ENCODE assay signal across 21 mouse cellular contexts in genomic region chr8:114625402-114625801, GRCm38 (mm10).
DNase-seq lines count a peak whose midpoint lies in the region; ATAC-seq and TF ChIP-seq lines count a peak whose summit lies in the region.
"Had no signal": no experiment of that assay in that cellular context is flagged by ENCODE, and none has a peak within 500 bp of the region (broad histone marks: within the 10 kb centered on the region; RNA-seq: fewer than 3 reads in every experiment).

No protein-coding gene starts in this region.

- no peak for TF ChIP-seq EP300 in CH12.LX (IDR thresholded peaks at IDR 0.05; ENCODE audit: low read length)

- H3K27ac ChIP-seq in embryonic facial prominence, embryonic 13.5 days = peak overlapping the region; percentile 57
- H3K27ac ChIP-seq in embryonic facial prominence, embryonic 10.5 days (replicated peaks) = no peak overlapping the region
- H3K27ac ChIP-seq in CH12.LX (ENCODE audit: insufficient read depth, low read depth) = no peak overlapping the region
- H3K27ac ChIP-seq: forebrain, embryonic 13.5 days; forebrain, embryonic 15.5 days had no signal

- H3K36me3 ChIP-seq in embryonic facial prominence, embryonic 13.5 days = no peaks in the 10 kb centered on the region
- no peaks in the 10 kb centered on the region for H3K36me3 ChIP-seq in embryonic facial prominence, embryonic 10.5 days (replicated peaks)
- H3K36me3 ChIP-seq in megakaryocyte, embryonic 14.5 days (replicated peaks; ENCODE audit: low read length) = no peaks in the 10 kb centered on the region
- H3K36me3 ChIP-seq in CH12.LX (replicated peaks in 1 of 2; ENCODE audit: control insufficient read depth in 1 of 2, insufficient read depth in 1 of 2, low read length in 1 of 2) = no peaks in the 10 kb centered on the region
- H3K36me3 ChIP-seq: forebrain, embryonic 15.5 days had no signal

- DNase-seq in embryonic facial prominence, embryonic 10.5 days (ENCODE audit: low spot score) = no peak
- DNase-seq in CH12.LX (ENCODE audit: extremely low read depth) = no peak
- DNase-seq in frontal cortex, postnatal 25 days (ENCODE audit: low spot score in 2 of 2) = no peak
- DNase-seq: adrenal gland, adult 8-10 months; adrenal gland, postnatal 14 days; adrenal gland, postnatal 36 days; B cell, adult 2 months; cerebellum, adult 11-12 months; cerebellum, adult 2 months; cerebellum, adult 9-10 months; cerebellum, postnatal 10 days; cerebellum, postnatal 25 days; forebrain, postnatal 0 days had no signal

- TF ChIP-seq RAD21 in CH12.LX (IDR thresholded peaks at IDR 0.05; ENCODE audit: low read depth, low read length) = no peak

- no peak overlapping the region for H3K4me3 ChIP-seq in embryonic facial prominence, embryonic 13.5 days
- H3K4me3 ChIP-seq in embryonic facial prominence, embryonic 10.5 days = no peak overlapping the region
- peak overlapping the region; percentile 65 for H3K4me3 ChIP-seq in megakaryocyte, embryonic 14.5 days (replicated peaks)
- H3K4me3 ChIP-seq in CH12.LX (replicated peaks in 1 of 3; ENCODE audit: low read depth in 2 of 3, low read length in 2 of 3, poor library complexity in 1 of 3) = no peak overlapping the region
- H3K4me3 ChIP-seq: forebrain, embryonic 13.5 days; forebrain, embryonic 15.5 days had no signal

- no peak overlapping the region for H3K4me2 ChIP-seq in embryonic facial prominence, embryonic 13.5 days
- H3K4me2 ChIP-seq in CH12.LX (ENCODE audit: insufficient read depth, low read depth, poor library complexity, severe bottlenecking) = no peak overlapping the region
- H3K4me2 ChIP-seq: forebrain, embryonic 13.5 days; forebrain, embryonic 15.5 days had no signal

- no peak for ATAC-seq in embryonic facial prominence, embryonic 13.5 days (ENCODE audit: insufficient number of reproducible peaks, insufficient read depth, low FRiP score, low TSS enrichment, low read depth)
- no peak for ATAC-seq in megakaryocyte, adult 5-6 weeks (ENCODE audit: poor library complexity, severe bottlenecking)
- ATAC-seq: activated CD4-positive, CD25-positive, alpha-beta regulatory T cell, adult 4 months; CD4-positive, CD25-positive, alpha-beta regulatory T cell, adult 4 months; forebrain, embryonic 13.5 days; forebrain, embryonic 15.5 days; forebrain, postnatal 0 days; Patski had no signal

- peaks cover 29% of the 10 kb centered on the region for H3K4me1 ChIP-seq in embryonic facial prominence, embryonic 13.5 days
- H3K4me1 ChIP-seq in embryonic facial prominence, embryonic 10.5 days = peaks cover 43% of the 10 kb centered on the region
- H3K4me1 ChIP-seq in megakaryocyte, embryonic 14.5 days = no peaks in the 10 kb centered on the region
- H3K4me1 ChIP-seq in CH12.LX (ENCODE audit: control insufficient read depth in 1 of 2, insufficient read depth in 2 of 2) = peaks cover 0 to 46% of the 10 kb centered on the region in 2 experiments; a peak in 2 of 4 replicates
- H3K4me1 ChIP-seq: forebrain, embryonic 15.5 days had no signal

- no peak overlapping the region for H3K9ac ChIP-seq in embryonic facial prominence, embryonic 13.5 days
- no peak overlapping the region for H3K9ac ChIP-seq in CH12.LX (ENCODE audit: insufficient read depth, low read depth)
- H3K9ac ChIP-seq: forebrain, embryonic 13.5 days; forebrain, embryonic 15.5 days; forebrain, postnatal 0 days had no signal

- no peaks in the 10 kb centered on the region for H3K79me2 ChIP-seq in CH12.LX (replicated peaks; ENCODE audit: control insufficient read depth, extremely low read depth, insufficient read depth, poor library complexity, severe bottlenecking)

- no peak for TF ChIP-seq POLR2A in CH12.LX (IDR thresholded peaks at IDR 0.05; ENCODE audit: low read depth, low read length)

- H3K9me3 ChIP-seq in embryonic facial prominence, embryonic 13.5 days = no peaks in the 10 kb centered on the region
- H3K9me3 ChIP-seq in embryonic facial prominence, embryonic 10.5 days = no peaks in the 10 kb centered on the region
- peaks cover 44% of the 10 kb centered on the region for H3K9me3 ChIP-seq in megakaryocyte, embryonic 14.5 days
- no peaks in the 10 kb centered on the region for H3K9me3 ChIP-seq in CH12.LX (replicated peaks; ENCODE audit: low read length)
- H3K9me3 ChIP-seq: forebrain, embryonic 13.5 days; forebrain, embryonic 15.5 days had no signal

- in situ Hi-C loops in CH12.LX (cut with MboI; ENCODE audit: low pct_ligation_motif_present, low pct_unique_long_range_greater_than_20kb, low sequenced_read_pairs) = no loop called here

- peaks cover 34% of the 10 kb centered on the region for H3K27me3 ChIP-seq in embryonic facial prominence, embryonic 13.5 days
- 0 out of 2 replicates have a peak, but pooled peaks cover 10% of the 10 kb centered on the region for H3K27me3 ChIP-seq in embryonic facial prominence, embryonic 10.5 days (replicated peaks; ENCODE audit: low read depth, poor library complexity, severe bottlenecking)
- H3K27me3 ChIP-seq in megakaryocyte, embryonic 14.5 days (replicated peaks) = no peaks in the 10 kb centered on the region
- H3K27me3 ChIP-seq in CH12.LX (replicated peaks) = no peaks in the 10 kb centered on the region
- H3K27me3 ChIP-seq: Patski had no signal

- TF ChIP-seq CTCF in CH12.LX (conservative IDR thresholded peaks at IDR 0.05 in 1 of 2, IDR thresholded peaks at IDR 0.05 in 1 of 2; ENCODE audit: low read depth in 2 of 2, low read length in 2 of 2) = no peak

- 86% methylated on average over 6 of the region's 6 CpGs for WGBS in embryonic facial prominence, embryonic 13.5 days
- WGBS in embryonic facial prominence, embryonic 10.5 days = 90% methylated on average over 6 of the region's 6 CpGs

- dilution Hi-C loops in CH12.LX (cut with MboI; ENCODE audit: extremely low pct_ligation_motif_present, extremely low pct_unique_long_range_greater_than_20kb, low sequenced_read_pairs) = no loop called here

TF ChIP-seq in CH12.LX, 34 proteins besides CTCF, POLR2A, EP300 and RAD21:
- no peak for TF ChIP-seq KAT2A (IDR thresholded peaks at IDR 0.05; ENCODE audit: insufficient replicate concordance, low read length)
- peak; percentile 76 for TF ChIP-seq ZKSCAN1 (IDR thresholded peaks at IDR 0.05; ENCODE audit: borderline replicate concordance, low read depth, low read length)
- TF ChIP-seq MEF2A (IDR thresholded peaks at IDR 0.05; ENCODE audit: borderline replicate concordance, low read depth, low read length) = no peak
- TF ChIP-seq POLR2AphosphoS2 (IDR thresholded peaks at IDR 0.05; ENCODE audit: low read depth, low read length) = no peak
- TF ChIP-seq RCOR1 (conservative IDR thresholded peaks at IDR 0.05; ENCODE audit: low read depth, low read length) = no peak
- no peak for TF ChIP-seq MYC (IDR thresholded peaks at IDR 0.05; ENCODE audit: low read depth, low read length)
TF ChIP-seq in CH12.LX: peak in this region for 1.
